Mouse (Mus musculus): ENCODE data around the gene Gm4792.

Gene Gm4792

GRCm38 (mm10) chr10:94298471-94298870, at the start of gene Gm4792:
Gene Gm4792 (minus strand): TSS chr10:94298703.
- no peak for DNase-seq (ENCODE audit: inconsistent ontology term)

GRCm38 (mm10) chr10:94347959-94348358, 49.5 kb upstream of the Gm4792 start:
- DNase-seq (ENCODE audit: inconsistent ontology term), result no peak

DNA sequence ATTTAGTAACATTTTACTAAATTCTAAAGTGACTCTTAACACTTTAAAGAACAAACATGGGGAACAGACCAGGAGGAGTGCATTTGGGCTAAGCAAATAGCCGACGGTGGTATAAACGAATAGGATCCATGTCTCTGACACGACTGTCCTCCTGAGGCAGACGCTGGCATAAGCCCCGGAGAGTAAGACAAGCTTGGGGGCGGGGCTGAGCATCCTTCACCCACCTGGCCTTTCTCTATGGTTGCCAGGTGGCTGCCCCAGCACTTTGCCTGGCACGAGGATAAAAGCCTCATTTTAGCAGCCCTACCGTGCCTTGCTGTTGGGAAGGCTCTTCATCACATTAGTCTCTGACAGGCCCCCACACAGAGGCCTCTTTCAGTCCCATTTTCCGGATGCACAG, 48.8 kb upstream of the Gm4792 start:
- DNase-seq (ENCODE audit: inconsistent ontology term), result no peak

DNA sequence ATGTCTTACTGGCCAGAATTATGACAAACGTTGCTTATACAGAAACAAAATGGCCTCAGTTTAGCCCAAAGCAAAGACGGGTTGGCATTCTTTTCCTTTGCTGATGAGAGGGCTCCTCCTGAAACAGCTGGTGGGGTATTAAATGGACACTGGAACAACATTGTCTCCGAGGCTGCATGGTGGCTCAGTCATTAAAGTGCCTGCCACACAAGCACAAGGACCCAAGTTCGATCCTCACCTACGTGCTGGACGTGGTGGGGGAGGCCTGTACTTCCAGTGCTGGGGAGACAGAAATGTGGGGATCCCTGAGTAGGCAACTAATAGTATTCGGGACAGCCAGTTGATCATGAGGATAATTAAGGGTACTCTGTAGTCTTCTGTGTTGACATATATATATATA, 48.1 kb upstream of the Gm4792 start:
- no peak for DNase-seq (ENCODE audit: inconsistent ontology term)

DNA sequence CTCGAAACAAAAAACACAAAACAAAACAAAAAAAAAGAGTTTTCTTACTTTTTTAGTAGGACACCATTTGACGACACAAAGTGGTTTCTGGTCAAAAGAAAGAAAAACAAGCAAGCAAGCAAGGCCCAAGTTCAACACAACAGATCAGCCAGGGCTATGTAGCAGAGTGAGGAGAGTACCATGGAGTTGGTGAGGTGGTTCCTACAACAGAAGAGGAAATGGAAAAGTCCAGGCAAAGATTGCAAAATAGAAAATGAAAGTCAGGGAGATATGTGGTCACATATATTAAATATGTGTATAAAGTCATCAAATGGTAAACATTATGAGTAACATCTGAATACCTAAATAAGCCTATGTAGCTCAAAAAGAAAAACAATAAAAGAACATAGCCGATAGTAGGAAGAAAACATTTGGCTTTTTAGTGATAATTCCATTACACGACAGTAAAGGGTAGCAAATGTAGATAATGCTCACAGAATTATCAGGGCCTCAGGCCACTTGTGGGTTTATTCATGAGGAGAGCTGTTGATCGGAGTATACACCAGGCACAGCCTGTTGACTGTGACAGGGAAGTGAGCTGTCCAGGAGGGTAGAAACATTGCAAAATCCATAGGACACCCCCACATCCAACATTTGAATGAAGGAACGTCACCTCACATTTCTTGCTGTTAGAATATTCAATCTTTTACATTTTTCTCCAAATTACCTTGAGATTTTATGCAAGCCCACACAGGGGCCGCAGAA, 47.2 kb upstream of the Gm4792 start:
- DNase-seq (ENCODE audit: inconsistent ontology term), result no peak

- DNase-seq (ENCODE audit: inconsistent ontology term), result no peak
These were observed 46.3 kb upstream of the Gm4792 start for GRCm38 (mm10) chr10:94344631-94345417.

- DNase-seq (ENCODE audit: inconsistent ontology term), result no peak
These were observed 45.1 kb upstream of the Gm4792 start for GRCm38 (mm10) chr10:94343581-94343980.

GRCm38 (mm10) chr10:94342256-94342655, 43.8 kb upstream of the Gm4792 start:
- peak; percentile 34 for DNase-seq (ENCODE audit: inconsistent ontology term)

DNA sequence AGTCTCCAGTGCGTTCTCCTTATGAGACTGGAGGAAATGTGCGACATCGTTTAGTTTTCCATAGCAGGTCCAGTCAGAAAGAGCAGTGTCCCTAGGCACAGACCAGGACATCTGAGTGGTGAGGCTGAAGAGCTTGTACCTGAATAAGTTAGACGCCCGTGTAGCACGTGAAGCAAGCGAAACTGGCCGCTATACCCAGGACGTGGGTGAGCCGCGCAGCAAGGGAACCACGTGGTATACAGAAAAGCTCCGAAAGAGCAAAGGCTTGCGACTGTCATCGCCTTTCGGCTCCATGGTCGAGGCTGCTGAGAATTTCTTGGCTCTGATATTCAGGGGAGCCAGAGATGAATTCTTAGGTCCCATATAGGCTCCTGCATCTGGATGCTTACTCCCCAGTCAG, 43.0 kb upstream of the Gm4792 start:
- DNase-seq (ENCODE audit: inconsistent ontology term), result no peak

DNA sequence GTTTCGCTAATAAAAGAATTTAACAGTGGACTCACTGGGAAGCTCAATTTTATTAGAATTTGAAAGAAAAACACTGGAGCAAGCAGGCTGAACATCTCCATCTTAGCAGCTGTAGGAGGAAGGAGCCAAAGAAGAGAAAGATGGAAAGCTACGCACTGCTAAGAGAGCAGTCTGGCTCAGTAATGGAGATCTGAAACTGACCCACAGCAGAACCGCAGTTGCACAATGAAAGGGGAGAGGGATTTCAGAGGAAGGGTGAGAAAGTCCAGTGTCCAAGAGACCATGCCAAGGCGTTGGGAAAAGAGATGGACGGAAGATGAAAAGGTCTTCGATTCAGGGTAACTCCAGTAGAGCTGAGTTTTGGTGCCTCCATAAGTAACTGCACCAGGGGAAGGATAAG, 37.6 kb upstream of the Gm4792 start:
- no peak for DNase-seq (ENCODE audit: inconsistent ontology term)

DNA sequence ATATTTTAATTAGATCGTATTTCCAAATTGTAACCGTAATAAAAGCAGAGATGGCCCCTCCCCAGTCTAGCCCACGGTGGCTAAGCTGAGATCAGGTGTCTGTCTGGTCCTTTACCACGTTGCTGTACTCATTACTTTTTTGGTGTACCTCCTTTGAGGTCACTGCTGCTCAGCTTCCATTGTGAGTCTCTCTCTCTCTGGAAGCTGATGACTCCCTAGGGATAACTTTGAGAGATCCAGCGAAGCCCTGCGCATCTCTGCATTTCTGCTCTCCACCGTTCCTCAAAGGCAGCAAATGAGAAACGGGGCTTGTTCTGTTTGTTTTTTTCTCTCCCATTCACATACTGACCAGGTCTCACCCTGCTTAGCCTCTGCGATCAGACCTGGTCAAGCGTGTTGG, 36.5 kb upstream of the Gm4792 start:
- no peak for DNase-seq (ENCODE audit: inconsistent ontology term)

GRCm38 (mm10) chr10:94333328-94333727, 34.8 kb upstream of the Gm4792 start:
- no peak for DNase-seq (ENCODE audit: inconsistent ontology term)

DNA sequence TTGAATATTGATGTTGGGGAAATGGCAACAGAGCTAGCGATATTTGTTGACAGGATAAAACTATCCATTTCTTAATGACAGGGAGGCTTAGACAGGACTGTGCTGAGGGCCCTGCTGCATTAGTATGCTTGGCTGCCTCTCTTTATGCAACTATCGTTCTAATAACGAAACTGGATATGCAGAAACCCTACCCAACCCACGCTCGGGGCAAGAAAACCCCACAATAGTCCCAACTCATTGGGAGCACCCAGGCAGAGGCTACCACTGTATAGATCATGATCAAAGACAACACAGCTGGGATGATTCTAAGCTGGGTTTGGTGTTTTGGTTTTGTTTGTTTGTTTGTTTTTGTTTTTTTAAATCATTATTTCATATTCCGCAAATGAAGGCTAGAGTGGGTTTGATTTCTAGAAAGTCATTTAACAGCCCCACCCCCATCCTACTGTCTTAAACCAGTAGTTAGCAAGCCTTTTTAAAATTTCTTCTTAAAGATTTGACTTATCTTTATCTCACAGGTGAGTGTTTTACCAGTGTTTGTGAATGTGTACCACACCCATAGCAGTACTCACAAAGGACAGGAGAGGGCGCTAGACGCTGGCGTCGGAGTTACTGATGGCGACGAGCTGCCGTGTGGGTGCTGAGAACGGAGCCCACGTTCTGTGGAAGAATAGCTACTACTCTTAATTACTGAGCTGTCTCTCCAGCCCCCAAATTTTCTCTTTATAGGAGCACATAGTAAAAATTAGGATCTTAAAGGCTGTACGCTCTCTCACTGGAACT, 34.0 kb upstream of the Gm4792 start:
- no peak for DNase-seq (ENCODE audit: inconsistent ontology term)

- no peak for DNase-seq (ENCODE audit: inconsistent ontology term)
These were observed 31.5 kb upstream of the Gm4792 start for GRCm38 (mm10) chr10:94329962-94330361.

- no peak for DNase-seq (ENCODE audit: inconsistent ontology term)
These were observed 20.1 kb upstream of the Gm4792 start for GRCm38 (mm10) chr10:94318574-94318973.

- no peak for DNase-seq (ENCODE audit: inconsistent ontology term)
These were observed 14.6 kb upstream of the Gm4792 start for GRCm38 (mm10) chr10:94313146-94313545.

DNA sequence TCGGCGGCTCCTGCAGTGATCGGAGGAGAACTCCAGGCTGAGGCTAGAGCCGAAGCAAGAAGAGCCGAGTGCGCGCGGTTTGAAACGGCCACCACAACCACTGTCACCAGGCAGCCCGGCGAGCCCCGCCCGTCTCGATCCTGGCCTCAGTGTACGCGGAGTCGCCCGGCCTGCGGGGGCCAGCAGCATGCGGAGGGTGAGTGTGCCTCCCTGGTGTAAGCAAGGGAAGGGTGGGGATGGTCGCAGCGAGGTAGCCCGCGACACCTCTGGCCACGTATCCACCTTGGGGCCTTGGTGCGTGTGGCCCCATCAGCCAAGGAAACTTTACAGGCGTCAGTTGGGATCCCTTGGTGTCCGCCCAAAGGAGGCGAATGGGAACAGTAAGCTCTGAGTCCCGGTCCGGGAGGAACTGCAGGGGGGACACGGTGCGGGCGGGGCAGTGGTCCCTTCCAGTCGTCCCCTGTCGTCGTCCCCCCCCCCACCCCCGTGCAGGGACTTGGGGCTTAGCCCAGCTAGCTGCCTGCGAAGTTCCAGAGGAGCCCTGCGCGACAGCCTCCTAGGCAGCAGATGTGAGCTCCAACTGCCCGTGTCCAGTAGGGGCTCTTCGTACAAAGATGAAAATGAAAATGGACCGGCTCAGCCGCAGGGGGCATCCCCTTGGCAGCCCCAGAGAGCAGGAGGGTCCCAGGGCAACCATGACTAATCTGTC, 13.7 kb upstream of the Gm4792 start:
- peak; percentile 63 for DNase-seq (ENCODE audit: inconsistent ontology term)

DNA sequence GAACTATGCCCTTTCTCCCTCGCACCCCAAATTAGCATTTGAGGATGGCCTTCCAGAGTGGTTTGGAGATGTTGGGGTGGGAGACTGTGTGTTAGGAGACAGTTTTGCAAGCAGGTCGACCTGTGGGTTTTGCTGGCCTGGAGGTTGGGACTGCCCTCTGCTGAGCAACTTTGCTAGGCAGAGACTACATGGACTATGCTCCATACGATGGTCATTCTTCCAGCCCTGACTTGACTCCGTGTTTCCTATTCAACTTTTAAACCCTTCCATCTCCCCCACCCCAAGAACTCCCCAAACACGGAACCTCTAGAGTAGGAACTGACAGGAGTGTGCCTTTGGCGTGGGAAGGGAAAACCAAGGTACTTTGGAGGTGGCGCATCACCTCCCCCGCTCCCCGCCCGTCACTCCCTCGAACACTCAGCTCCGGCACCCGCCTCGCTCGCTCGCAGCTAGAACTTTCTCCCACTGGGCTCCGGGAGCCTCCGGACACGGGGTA, 13.1 kb upstream of the Gm4792 start, which contains the start of gene Tmcc3:
TSS of gene Tmcc3 (plus strand) at position 439 of the 496 bp plus-strand sequence.
- no peak for DNase-seq (ENCODE audit: inconsistent ontology term)

DNA sequence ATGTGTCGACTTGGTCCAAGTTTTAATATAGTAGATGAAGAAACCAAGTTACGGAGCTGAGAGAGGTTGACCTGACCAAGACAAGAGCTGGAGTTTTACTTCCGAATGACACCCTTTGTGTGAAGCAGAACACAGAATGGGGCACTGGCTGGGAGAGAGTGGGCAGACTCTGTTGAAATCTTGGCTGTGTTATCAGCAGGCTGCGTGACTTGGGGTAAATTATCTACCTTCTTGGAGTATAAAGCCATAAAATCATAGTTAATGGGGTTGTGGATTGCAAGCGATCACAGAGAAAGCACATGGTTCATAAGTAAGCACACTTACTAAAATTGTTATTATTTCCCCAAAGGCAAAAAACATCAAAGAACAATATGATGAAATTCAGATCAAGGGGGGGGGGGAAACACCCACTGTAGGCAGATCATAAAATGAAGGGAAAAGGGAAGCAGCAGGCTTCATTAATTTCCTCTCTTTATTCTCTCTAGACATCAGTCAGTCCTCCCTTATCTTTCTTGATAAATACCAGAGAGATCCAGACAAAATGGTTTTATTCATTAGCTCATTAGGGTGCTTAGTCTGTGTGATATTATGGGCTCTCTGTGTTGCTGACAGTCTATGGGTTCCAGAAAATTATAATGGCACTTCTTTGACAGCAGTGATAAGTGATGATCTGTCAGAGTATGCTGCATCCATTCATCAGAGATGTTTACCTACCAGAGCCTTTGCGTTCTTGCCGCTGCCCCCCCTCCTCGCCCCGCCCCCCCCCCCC, 12.2 kb upstream of the Gm4792 start:
- DNase-seq (ENCODE audit: inconsistent ontology term), result no peak

- no peak for DNase-seq (ENCODE audit: inconsistent ontology term)
These were observed 7.0 kb upstream of the Gm4792 start for GRCm38 (mm10) chr10:94305526-94305925.

Measured in Muller cell, postnatal 12 days (primary cell).